Mouse (Mus musculus) neural tube, embryonic 14.5 days (tissue): ENCODE results near the gene Insig2. TPM values are rescaled to one million over a fixed set of nuclear protein-coding genes. Genes with fewer than 3 reads are reported as not detected.

Experiments used
- ATAC-seq: fragments of 200-750 bp; cut with Nextera tagmentation; 2 replicates; pipeline ENCODE4 v1.8.0; 2017; ENCODE audit warnings: low read depth, mild to moderate bottlenecking, moderate TSS enrichment, moderate library complexity
- H3K27ac ChIP-seq: fragments of 300-500 bp; sonication (generic); 2 replicates; pipeline ENCODE4 v1.5.1; 2014; ENCODE audit warnings: low read depth, mild to moderate bottlenecking, control low read depth, low read length, moderate library complexity, mixed read lengths
- H3K27me3 ChIP-seq: fragments of 300-500 bp; sonication (generic); 2 replicates; pipeline ENCODE4 v1.6.1; 2014; ENCODE audit warnings: low read length; ENCODE audit not compliant: control insufficient read depth, insufficient read depth
- H3K36me3 ChIP-seq: fragments of 300-500 bp; sonication (generic); 2 replicates; pipeline ENCODE4 v1.6.1; 2014; ENCODE audit warnings: low read length, mixed read lengths; ENCODE audit not compliant: control insufficient read depth, insufficient read depth
- H3K4me1 ChIP-seq: fragments of 300-500 bp; sonication (generic); 2 replicates; pipeline ENCODE4 v1.6.1; 2014; ENCODE audit warnings: low read length; ENCODE audit not compliant: control insufficient read depth, insufficient read depth
- H3K4me2 ChIP-seq: fragments of 300-500 bp; sonication (generic); 2 replicates; pipeline ENCODE4 v1.6.1; 2014; ENCODE audit warnings: mild to moderate bottlenecking, low read depth, low read length, control low read depth
- H3K4me3 ChIP-seq: fragments of 300-500 bp; sonication (generic); 2 replicates; pipeline ENCODE4 v1.5.1; 2014; ENCODE audit warnings: low read depth, low read length, control low read depth, mixed read lengths
- H3K9ac ChIP-seq: fragments of 300-500 bp; sonication (generic); replicated peaks from 2 replicates; pipeline ENCODE4 v1.6.1; 2014; ENCODE audit warnings: low read depth, mild to moderate bottlenecking, control low read depth, low read length, mixed read lengths
- H3K9me3 ChIP-seq: fragments of 300-500 bp; sonication (generic); 2 replicates; pipeline ENCODE4 v1.6.1; 2016; ENCODE audit warnings: low read length; ENCODE audit not compliant: control insufficient read depth
- WGBS: fragments of 180-500 bp; shearing (Covaris S2); extraction: QIAGEN DNeasy Blood & Tissue Kit; methylation state at CpG from one replicate; pipeline ENCODE4 v1.1.7; 2014; 5-methylcytosine and 5-hydroxymethylcytosine counted together
- polyA plus RNA-seq: library from polyadenylated mRNA; unstranded; fragments of >200 nt; fragmentation: Nextera tagmentation; extraction: Ambion mirVana; gene quantifications from 2 replicates; pipeline ENCODE4 v1.2.1, GENCODE M21; 2014

Insig2 gene
- polyA plus RNA-seq, 1 experiment from 2014 or later: 26.4 TPM

DNA sequence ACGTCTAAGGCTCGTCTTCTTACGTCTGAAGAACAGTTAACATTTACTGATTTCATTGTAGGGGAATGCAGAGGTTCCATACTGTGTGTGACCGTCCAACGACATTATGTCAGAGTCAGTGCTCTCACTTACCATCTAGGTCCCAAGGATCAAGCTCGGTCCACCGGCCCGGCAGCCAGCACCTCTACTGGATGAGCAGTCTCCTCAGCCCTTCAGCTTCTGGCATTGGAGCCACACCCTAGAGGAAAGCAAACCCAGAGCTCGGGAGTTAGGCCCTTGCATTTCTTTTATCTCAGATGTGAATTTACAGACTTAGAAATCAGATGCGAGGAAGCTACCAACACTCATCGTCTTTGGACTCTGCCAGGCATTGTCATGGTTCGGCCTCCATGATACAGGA lies 27.3 kb upstream of the Insig2 start:
- no peak for ATAC-seq
- H3K36me3 ChIP-seq: no peaks in the 10 kb centered on the region
- no peak overlapping the region for H3K4me3 ChIP-seq
- H3K4me2 ChIP-seq: no peak overlapping the region
- no peaks in the 10 kb centered on the region for H3K27me3 ChIP-seq
- no peak overlapping the region for H3K9ac ChIP-seq
- H3K27ac ChIP-seq: no peak overlapping the region
- 83% methylated on average over 12 of the region's 12 CpGs for WGBS
- no peaks in the 10 kb centered on the region for H3K9me3 ChIP-seq
- H3K4me1 ChIP-seq: no peaks in the 10 kb centered on the region

DNA sequence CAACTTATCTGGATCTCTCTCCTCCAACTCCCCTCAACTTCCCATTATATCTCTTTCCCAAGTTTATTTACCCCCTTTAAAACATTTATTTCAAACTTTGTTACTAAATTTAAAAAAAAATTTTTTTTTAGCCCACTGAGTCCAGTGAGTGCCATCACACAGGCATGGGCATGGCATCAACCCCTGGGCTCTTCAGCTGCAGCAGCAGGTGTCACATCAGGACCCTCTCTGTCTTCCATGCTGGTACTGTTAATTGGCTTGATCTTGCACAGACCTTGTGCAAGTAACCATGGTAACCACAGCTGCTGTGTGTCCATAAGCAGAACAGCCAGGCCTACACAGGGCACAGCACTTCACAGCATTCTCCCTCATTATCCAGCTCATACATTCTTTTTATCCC lies 21.4 kb upstream of the Insig2 start:
- no peaks in the 10 kb centered on the region for H3K4me1 ChIP-seq
- no peaks in the 10 kb centered on the region for H3K27me3 ChIP-seq
- no peak overlapping the region for H3K9ac ChIP-seq
- no peak overlapping the region for H3K4me3 ChIP-seq
- H3K4me2 ChIP-seq: no peak overlapping the region
- no peaks in the 10 kb centered on the region for H3K36me3 ChIP-seq
- H3K27ac ChIP-seq: no peak overlapping the region
- H3K9me3 ChIP-seq: no peaks in the 10 kb centered on the region
- no peak for ATAC-seq

DNA sequence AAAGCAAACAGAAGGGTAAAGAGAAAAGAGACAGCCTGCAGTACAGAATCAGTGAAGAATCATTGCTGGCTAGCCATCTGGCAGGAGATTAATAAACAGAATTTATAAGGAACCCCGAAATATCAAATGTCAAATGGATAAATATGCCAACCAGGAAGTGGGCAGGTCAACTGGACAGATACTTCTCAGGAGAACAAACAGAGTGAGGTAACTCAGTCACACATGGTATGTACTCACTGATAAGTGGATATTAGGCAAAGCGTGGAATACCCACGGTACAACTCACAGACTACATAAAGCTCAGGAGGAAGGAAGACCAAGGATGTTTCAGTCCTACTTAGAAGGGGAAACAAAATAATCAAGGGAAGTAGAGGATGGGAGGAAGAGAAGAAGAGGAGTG lies 18.6 kb upstream of the Insig2 start:
- Histone ChIP-seq H3K36me3 (no peaks in the 10 kb centered on the region), H3K27me3 (no peaks in the 10 kb centered on the region), H3K9ac (no peak overlapping the region), H3K9me3 (no peaks in the 10 kb centered on the region), H3K4me3 (no peak overlapping the region), H3K4me2 (no peak overlapping the region), H3K4me1 (no peaks in the 10 kb centered on the region), H3K27ac (no peak overlapping the region)
- ATAC-seq: no peak
- 90% methylated on average over 3 of the region's 3 CpGs for WGBS

DNA sequence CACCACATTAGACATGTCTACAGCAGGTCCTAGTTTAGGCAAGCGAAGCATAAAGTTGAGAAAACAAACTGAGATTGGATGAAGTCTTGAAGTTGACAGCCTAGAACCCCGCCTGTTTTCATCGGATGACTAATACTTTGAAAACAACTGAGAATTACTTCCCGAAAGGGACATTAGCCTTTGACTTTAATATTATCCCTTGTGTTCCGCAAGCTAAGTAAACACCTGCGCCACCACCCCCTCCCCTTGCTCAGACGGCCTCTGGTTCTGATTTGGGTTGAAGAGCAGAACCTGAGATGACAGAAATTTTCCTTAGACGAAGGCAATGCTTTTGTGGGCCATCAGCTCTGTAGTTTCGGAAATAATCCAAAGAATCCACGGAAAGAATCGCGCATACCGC lies 18.2 kb upstream of the Insig2 start:
- no peaks in the 10 kb centered on the region for H3K4me1 ChIP-seq
- no peak overlapping the region for H3K27ac ChIP-seq
- no peaks in the 10 kb centered on the region for H3K36me3 ChIP-seq
- H3K27me3 ChIP-seq: no peaks in the 10 kb centered on the region
- H3K9me3 ChIP-seq: no peaks in the 10 kb centered on the region
- WGBS: 85% methylated on average over 13 of the region's 13 CpGs
- H3K4me2 ChIP-seq: no peak overlapping the region
- no peak overlapping the region for H3K9ac ChIP-seq
- H3K4me3 ChIP-seq: no peak overlapping the region
- no peak for ATAC-seq

DNA sequence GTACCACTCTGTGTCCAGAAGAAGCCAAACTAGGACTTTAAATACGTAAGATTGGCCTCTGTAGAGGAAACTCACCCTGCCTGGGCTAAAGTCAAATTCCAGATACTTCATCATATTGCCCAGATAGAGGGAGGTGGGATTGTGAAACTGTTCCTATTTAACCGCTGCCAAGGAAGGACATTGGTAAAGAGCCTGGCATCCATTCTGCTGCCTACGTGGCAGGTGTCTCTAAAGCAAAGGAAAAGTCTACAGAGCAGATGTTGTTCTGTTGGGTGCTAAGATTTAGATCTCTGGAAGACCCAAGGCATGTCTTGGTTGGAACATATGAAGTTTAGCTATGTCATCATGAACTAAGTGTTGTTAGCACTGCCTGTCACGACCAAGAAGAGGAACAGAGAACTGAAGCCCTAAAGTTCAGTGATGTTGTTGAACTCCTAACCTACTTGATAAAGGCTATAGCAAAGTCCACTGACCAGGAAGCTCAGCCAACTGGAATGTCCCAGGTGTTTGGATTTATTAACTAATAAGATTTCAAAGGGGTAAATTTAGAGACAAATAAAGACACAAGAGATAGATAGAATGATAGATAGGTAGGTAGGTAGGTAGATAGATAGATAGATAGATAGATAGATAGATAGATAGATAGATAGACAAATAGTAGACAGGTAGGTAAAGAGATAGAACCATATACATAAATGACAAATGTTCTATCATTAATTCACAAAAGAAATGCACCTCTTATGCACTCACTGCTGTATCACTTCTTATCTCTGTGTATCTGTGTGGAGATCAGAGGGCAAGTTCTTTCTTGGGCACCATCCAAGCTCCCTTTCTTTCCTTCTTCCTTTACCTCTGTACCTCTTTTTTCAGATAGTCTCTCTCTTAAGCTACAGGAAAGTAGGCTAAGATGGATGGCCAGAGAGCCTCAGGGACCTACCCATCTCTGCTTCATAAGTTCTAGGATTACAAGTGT lies 16.8 kb upstream of the Insig2 start:
- Histone ChIP-seq H3K9ac (no peak overlapping the region), H3K4me1 (no peaks in the 10 kb centered on the region), H3K4me2 (no peak overlapping the region), H3K9me3 (no peaks in the 10 kb centered on the region), H3K4me3 (no peak overlapping the region), H3K36me3 (no peaks in the 10 kb centered on the region), H3K27me3 (no peaks in the 10 kb centered on the region), H3K27ac (no peak overlapping the region)
- WGBS: 86% methylated on average over 4 of the region's 4 CpGs
- ATAC-seq: no peak

DNA sequence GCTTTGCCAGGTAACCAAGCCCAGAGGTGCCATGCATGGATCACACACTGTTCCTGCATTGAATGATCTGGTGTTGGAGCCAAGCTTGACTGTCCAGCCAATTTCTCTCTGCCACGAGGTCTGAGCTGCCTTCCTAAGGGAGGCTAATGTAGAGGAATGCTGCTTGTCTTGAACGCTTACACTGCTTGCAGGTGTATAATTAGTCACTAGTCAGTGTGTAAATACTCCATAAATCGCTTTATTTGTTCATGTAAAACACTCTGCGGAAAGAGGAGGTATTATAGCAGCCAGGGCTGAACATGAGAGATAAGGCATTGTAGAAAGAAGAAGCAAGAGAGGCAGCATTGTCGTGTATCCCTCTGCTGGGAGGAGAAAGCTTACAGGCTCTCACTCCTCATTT lies 11.6 kb upstream of the Insig2 start:
- H3K4me2 ChIP-seq: no peak overlapping the region
- H3K27me3 ChIP-seq: no peaks in the 10 kb centered on the region
- H3K9ac ChIP-seq: no peak overlapping the region
- no peak overlapping the region for H3K4me3 ChIP-seq
- 70% methylated on average over 5 of the region's 5 CpGs for WGBS
- H3K9me3 ChIP-seq: no peaks in the 10 kb centered on the region
- no peak overlapping the region for H3K27ac ChIP-seq
- ATAC-seq: no peak
- no peaks in the 10 kb centered on the region for H3K36me3 ChIP-seq
- no peaks in the 10 kb centered on the region for H3K4me1 ChIP-seq

DNA sequence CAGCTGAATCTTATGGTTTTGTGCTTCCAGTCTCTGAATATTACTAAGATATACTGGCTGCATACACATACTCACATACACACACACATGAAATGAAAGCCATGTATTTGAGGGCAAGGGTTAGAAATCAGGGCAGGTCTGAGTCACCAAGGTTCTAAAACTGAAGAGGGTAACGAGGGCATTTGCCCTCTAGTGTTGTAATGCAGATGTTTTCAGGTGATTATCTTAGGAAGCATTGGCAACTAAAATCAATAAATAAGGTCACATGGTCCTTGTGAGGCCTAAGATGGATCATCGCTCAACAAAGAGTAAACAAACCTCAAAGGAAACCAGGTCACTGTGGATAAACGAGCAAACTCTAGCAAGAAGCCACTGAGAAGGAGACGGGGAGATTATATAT lies 3.4 kb upstream of the Insig2 start:
- H3K4me1 ChIP-seq: no peaks in the 10 kb centered on the region
- H3K4me3 ChIP-seq: no peak overlapping the region
- no peak for ATAC-seq
- H3K36me3 ChIP-seq: no peaks in the 10 kb centered on the region
- H3K27me3 ChIP-seq: no peaks in the 10 kb centered on the region
- H3K9ac ChIP-seq: no peak overlapping the region
- no peak overlapping the region for H3K4me2 ChIP-seq
- H3K9me3 ChIP-seq: no peaks in the 10 kb centered on the region
- WGBS: 77% methylated on average over 4 of the region's 4 CpGs
- H3K27ac ChIP-seq: no peak overlapping the region

DNA sequence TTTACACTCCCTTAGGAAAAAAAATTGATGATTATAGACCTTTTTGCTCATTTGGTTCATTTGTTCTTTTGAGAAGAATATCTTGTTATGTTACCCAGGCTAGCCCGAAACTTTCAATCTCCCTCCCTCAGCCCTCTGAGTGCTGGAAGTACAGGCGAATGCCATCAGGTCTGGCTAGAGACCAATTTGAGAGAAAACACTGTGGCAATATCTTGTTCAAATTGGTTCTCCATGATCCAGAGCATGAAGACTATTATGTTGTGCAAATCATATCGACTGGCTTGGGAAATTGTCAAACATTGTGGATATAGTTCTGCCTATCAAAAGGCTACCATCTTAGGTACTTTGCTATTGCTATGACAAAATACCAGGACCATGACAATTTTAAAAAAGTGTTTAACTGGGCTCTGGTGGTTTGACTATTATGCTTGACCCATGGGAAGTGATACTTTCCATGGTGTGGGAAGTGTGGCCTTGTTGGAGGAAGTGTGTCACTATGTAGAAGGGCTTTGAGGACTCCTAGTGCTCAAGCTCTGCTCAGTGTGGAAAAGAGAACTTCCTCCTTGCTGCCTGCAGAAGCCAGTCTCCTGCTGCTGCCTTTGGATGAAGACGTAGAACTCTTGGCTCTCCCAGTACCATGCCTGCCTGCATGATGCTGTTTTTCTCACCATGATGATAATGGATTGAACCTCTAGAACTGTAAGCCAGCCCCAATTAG lies 1.8 kb upstream of the Insig2 start:
- WGBS: 94% methylated on average over 4 of the region's 4 CpGs
- no peak for ATAC-seq
- Histone ChIP-seq H3K9me3 (no peaks in the 10 kb centered on the region), H3K27me3 (no peaks in the 10 kb centered on the region), H3K4me2 (no peak overlapping the region), H3K4me1 (no peaks in the 10 kb centered on the region), H3K36me3 (no peaks in the 10 kb centered on the region), H3K9ac (no peak overlapping the region), H3K27ac (no peak overlapping the region), H3K4me3 (no peak overlapping the region)

DNA sequence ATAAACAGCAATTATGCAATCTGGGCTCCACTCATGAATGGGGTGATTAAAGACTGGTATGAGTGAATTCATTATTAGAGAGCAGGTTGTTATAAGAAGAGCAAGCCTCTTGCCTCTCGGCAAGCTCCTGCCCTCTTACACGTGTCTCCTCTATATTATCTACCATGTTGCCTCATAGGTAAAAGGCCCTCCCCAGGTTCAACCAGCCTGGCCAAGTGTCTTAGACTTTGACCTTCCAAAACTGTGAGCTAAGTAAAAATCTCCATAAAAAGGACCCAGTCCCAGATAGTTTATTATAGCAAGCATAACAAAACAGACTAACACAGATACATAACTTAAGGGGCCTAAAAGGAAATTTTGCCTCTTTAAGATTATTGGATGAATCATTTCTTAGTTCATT lies 1.8 kb downstream of the Insig2 start:
- H3K36me3 ChIP-seq: no peaks in the 10 kb centered on the region
- ATAC-seq: no peak

More for the DNA sequence above, 1.8 kb downstream of the Insig2 start:
- Histone ChIP-seq H3K9me3 (no peaks in the 10 kb centered on the region), H3K27me3 (no peaks in the 10 kb centered on the region), H3K9ac (no peak overlapping the region), H3K27ac (no peak overlapping the region), H3K4me2 (no peak overlapping the region), H3K4me3 (no peak overlapping the region), H3K4me1 (peaks cover 18% of the 10 kb centered on the region)
- WGBS: 90% methylated on average over 2 of the region's 2 CpGs
